Comparison of ENCODE assay signal across 19 mouse cellular contexts in genomic region chr8:126972649-126973048, GRCm38 (mm10).
"Had no signal": no experiment of that assay in that cellular context is flagged by ENCODE, and none has a peak within 500 bp of the region (broad histone marks: within the 10 kb centered on the region; RNA-seq: fewer than 3 reads in every experiment).

No protein-coding gene starts in this region.

- H3K4me2 ChIP-seq: lung, embryonic 14.5 days; midbrain, embryonic 12.5 days; neural tube, embryonic 13.5 days; neural tube, embryonic 15.5 days; stomach, embryonic 15.5 days had no signal

- DNase-seq: lung, adult 18-20 months; lung, embryonic 14.5 days; lung, postnatal 10 days; lung, postnatal 4 days; midbrain, embryonic 14.5 days; retina, postnatal 1 day; right cerebral cortex, adult 18-20 months; right cerebral cortex, postnatal 25 days; thymus, adult 2 months; thymus, postnatal 25 days; thymus, postnatal 4 days had no signal

- H3K9ac ChIP-seq: lung, embryonic 14.5 days; midbrain, embryonic 12.5 days; neural tube, embryonic 13.5 days; neural tube, embryonic 15.5 days; stomach, embryonic 15.5 days had no signal

- H3K27ac ChIP-seq: midbrain, embryonic 10.5 days; midbrain, embryonic 12.5 days; neural tube, embryonic 13.5 days; neural tube, embryonic 15.5 days; stomach, embryonic 15.5 days; stomach, postnatal 0 days had no signal

- H3K27me3 ChIP-seq: stomach, embryonic 15.5 days had no signal

- H3K4me3 ChIP-seq: midbrain, embryonic 10.5 days; midbrain, embryonic 12.5 days; myocyte; neural tube, embryonic 13.5 days; neural tube, embryonic 15.5 days; stomach, embryonic 15.5 days had no signal

- ATAC-seq: midbrain, embryonic 16.5 days had no signal

- H3K9me3 ChIP-seq: midbrain, embryonic 10.5 days; midbrain, embryonic 12.5 days; neural tube, embryonic 13.5 days; neural tube, embryonic 15.5 days; stomach, embryonic 15.5 days had no signal
